Mouse (Mus musculus): Measurements from ENCODE around the gene Lce1b.
"Not testable (repeated sequence)": the region's sequence is repeated elsewhere in the genome, so short reads cannot be mapped to it uniquely, and the experiment has no call there.

The Lce1b gene

GRCm38 (mm10) chr3:92656826-92657225, at the start of gene Lce1b:
Lce1b (minus strand) TSS chr3:92656926.
- DNase-seq (ENCODE audit: low read depth, low spot score), result no peak

GRCm38 (mm10) chr3:92694613-92695012, 37.9 kb upstream of the Lce1b start:
- DNase-seq (ENCODE audit: low read depth, low spot score), result peak; percentile 82

- DNase-seq (ENCODE audit: low read depth, low spot score), result no peak
Observed at GRCm38 (mm10) chr3:92691688-92692087, 35.0 kb upstream of the Lce1b start.

GRCm38 (mm10) chr3:92689154-92689553, 32.4 kb upstream of the Lce1b start:
- DNase-seq (ENCODE audit: low read depth, low spot score), result not testable (repeated sequence)

- no peak for DNase-seq (ENCODE audit: low read depth, low spot score)
Observed at GRCm38 (mm10) chr3:92687110-92687509, 30.4 kb upstream of the Lce1b start, which contains the start of gene Lce1d. Lce1d (minus strand) TSS chr3:92687210.

GRCm38 (mm10) chr3:92678947-92679346, 22.2 kb upstream of the Lce1b start, which contains the start of gene Lce1c:
Lce1c (plus strand) TSS chr3:92679247.
- DNase-seq (ENCODE audit: low read depth, low spot score), result no peak

- no peak for DNase-seq (ENCODE audit: low read depth, low spot score)
Observed at GRCm38 (mm10) chr3:92670215-92670614, 13.5 kb upstream of the Lce1b start, which contains the start of gene Lce1a2. Lce1a2 (minus strand) TSS chr3:92670315.

- DNase-seq (ENCODE audit: low read depth, low spot score), result no peak
Observed at GRCm38 (mm10) chr3:92648207-92648606, 8.5 kb downstream of the Lce1b start, which contains the start of gene Lce1a1. Lce1a1 (minus strand) TSS chr3:92648307.

- no peak for DNase-seq (ENCODE audit: low read depth, low spot score)
Observed at GRCm38 (mm10) chr3:92639854-92640253, 16.9 kb downstream of the Lce1b start.

- no peak for DNase-seq (ENCODE audit: low read depth, low spot score)
Observed at GRCm38 (mm10) chr3:92638653-92638991, 18.1 kb downstream of the Lce1b start.

- DNase-seq (ENCODE audit: low read depth, low spot score), result no peak
Observed at GRCm38 (mm10) chr3:92637745-92638652, 18.7 kb downstream of the Lce1b start.

- no peak for DNase-seq (ENCODE audit: low read depth, low spot score)
Observed at GRCm38 (mm10) chr3:92621560-92621959, 35.2 kb downstream of the Lce1b start, which contains the start of gene Lce6a. Lce6a (minus strand) TSS chr3:92621660.

- no peak for DNase-seq (ENCODE audit: low read depth, low spot score)
Observed at GRCm38 (mm10) chr3:92609804-92610203, 46.9 kb downstream of the Lce1b start.

- no peak for DNase-seq (ENCODE audit: low read depth, low spot score)
Observed at GRCm38 (mm10) chr3:92607392-92607791, 49.3 kb downstream of the Lce1b start, which contains the start of gene 2210017I01Rik. 2210017I01Rik (minus strand) TSS chr3:92607492.

Data from ES-CJ7 (cell line).